Mouse (Mus musculus) CD4-positive, CD25-positive, alpha-beta regulatory T cell (primary cell): ENCODE data around the gene Poldip3. TPM values are rescaled to one million over a fixed set of nuclear protein-coding genes. Genes with fewer than 3 reads are reported as not detected.

Experiments used
- polyA plus RNA-seq: library from polyadenylated mRNA; unstranded; fragments of 100-300 nt; shearing (Covaris generic); gene quantifications from one replicate; pipeline ENCODE4 v1.2.1, GENCODE M21; 2017

Gene Poldip3
- 155 TPM for polyA plus RNA-seq

DNA sequence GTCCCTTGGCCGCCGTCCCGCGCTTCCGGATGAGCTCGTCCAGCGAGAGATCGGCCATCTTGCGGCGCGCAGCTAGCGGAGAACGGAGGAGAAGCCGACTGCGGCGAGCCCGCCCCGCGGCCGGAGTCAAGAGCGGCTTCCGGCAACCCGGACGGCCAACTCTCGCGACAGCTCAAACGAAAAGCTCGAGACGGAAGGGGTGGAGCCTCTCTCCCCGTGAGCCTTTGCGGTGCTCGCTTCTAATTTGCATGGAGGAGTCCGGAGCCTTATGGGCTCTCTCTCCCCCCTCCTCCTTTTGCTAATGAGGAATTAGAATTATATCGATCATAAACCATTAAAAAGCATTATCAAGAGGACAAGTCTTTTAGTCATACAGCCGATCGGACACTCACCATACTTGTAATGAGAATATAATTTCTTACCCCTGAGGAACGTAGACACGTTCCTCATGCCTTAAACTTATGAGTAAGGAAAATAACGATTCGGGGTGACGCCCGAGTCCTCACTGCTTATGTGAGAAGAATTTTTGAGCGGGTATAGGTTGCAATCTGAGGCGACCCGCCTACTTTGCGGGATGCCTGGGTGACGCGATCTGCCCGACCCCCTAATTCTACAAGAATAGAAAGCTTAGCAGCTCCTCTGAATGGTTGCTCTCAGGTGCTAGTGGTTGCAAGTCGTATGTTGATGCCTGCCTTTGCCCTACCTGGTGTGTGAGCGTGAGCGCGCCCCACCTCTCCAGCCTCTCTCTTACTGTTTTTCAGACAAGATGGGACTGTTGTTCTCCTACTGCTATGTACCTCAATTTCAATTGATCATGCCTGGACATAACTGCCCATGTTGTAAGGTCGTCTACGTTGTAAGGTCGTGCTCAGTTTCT, at the start of gene Poldip3:
Gene Poldip3, minus strand, starts transcription at position 189 of the 877 bp plus-strand sequence.

DNA sequence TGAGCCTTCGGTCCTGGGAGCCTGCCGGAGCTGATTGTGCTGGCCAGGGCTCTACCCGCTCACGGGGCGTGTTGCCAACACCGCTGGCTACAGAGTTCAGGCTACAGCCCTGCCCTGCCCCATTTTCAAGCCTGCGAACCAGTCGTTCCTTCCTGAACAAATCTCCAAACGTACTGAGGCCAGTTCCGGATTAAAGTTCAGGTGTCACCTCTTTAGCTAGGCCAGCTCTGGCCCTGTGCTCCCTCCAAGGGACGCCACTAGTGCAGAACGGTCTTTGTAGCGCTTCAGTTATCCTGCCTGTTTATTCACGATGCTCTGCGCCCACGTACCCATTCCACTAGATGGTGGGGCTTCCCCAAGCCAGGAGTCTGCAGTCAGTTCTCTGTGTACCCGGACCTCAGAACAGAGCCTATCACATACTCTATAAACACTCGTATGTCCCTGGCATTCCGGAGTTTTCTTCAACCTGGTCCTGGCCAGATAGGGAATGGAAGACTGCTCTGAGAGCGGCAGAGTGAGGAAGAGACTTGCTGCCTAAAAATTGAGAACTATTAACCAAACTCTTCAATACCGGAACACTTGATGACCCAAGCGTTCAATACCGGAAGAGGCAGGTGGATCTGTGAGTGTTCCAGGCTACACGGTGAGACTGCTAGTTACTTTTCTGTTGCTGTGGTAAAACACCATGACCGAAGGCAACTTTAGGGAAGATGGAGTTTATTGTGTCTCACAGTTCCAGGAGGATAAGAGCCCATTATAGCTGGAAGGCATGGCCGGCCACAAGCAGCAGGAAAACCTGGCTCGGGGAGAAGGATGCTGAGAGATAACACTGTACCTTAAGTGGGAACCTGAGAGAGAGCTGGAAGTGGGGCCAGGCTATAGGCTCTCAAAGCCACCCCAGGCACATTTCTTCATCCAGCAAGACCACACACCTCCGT, 23.6 kb upstream of the Poldip3 start, which contains the start of gene Cyb5r3:
Gene Cyb5r3, minus strand, starts transcription at position 101 of the 938 bp plus-strand sequence.

GRCm38 (mm10) chr15:83122566-83123145, 26.5 kb downstream of the Poldip3 start, which contains the start of gene Rrp7a:
Gene Rrp7a (minus strand): TSS chr15:83122801.

GRCm38 (mm10) chr15:83089429-83089605, 59.9 kb downstream of the Poldip3 start, which contains the start of gene Serhl:
Gene Serhl (plus strand): TSS chr15:83089506.

Other genes starting within 250 kb of the Poldip3 start
- 7.6 TPM for gene Tcf20, start 161.5 kb downstream of the Poldip3 start, polyA plus RNA-seq
- gene Nfam1, start 116.1 kb downstream of the Poldip3 start, polyA plus RNA-seq: 1.9 TPM
- gene Serhl, start 59.9 kb downstream of the Poldip3 start, polyA plus RNA-seq: 72.6 TPM
- gene Rrp7a, start 26.6 kb downstream of the Poldip3 start, polyA plus RNA-seq: 83.8 TPM
- 89.0 TPM for gene Cyb5r3, start 23.2 kb upstream of the Poldip3 start, polyA plus RNA-seq
- gene A4galt, start 102.4 kb upstream of the Poldip3 start, polyA plus RNA-seq: 0.32 TPM
- 10.5 TPM for gene Arfgap3, start 200.9 kb upstream of the Poldip3 start, polyA plus RNA-seq